Mouse (Mus musculus): Measurements from ENCODE around the gene Lpcat2. TPM values are rescaled to one million over a fixed set of nuclear protein-coding genes. Genes with fewer than 3 reads are reported as not detected.

Lpcat2 gene
- polyA plus RNA-seq (2014; fragmentation: Nextera tagmentation; extraction: Ambion mirVana) = 4.0 and 7.0 TPM in 2 replicates

- WGBS = 1% methylated on average over 50 of the region's 50 CpGs
- peaks cover 16% of the 10 kb centered on the region for H3K4me1 ChIP-seq (ENCODE audit: control insufficient read depth, insufficient read depth, low read length)
Measured at GRCm38 (mm10) chr8:92855171-92855894, at the start of gene Lpcat2. Gene Lpcat2 (plus strand): TSS chr8:92855339.

DNA sequence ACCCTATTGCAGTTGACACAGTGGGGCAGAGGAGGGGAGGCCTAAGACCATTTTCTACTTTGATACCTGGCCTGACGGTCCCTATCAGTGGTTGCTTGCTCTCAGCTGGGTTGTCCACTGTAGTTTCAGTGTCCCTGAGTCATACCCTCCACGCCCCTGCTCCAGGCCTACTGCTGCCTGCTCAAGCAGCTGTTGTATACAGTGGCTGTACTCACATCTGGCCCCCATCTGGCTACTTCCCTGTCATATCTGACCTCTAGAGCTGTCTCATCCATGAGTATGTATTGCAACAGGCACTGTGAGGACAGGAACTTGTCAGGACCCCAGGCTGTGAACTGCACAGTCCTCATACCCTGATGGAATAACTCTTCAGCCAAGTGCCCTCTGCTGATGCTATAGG lies 42.4 kb upstream of the Lpcat2 start:
- Histone ChIP-seq H3K36me3 (ENCODE audit: control insufficient read depth, insufficient read depth, low read length) (no peaks in the 10 kb centered on the region), H3K4me2 (replicated peaks; ENCODE audit: low read depth, low read length) (no peak overlapping the region), H3K27ac (ENCODE audit: low read depth, low read length) (no peak overlapping the region), H3K27me3 (ENCODE audit: control insufficient read depth, insufficient read depth, low read length) (no peaks in the 10 kb centered on the region), H3K4me1 (ENCODE audit: control insufficient read depth, insufficient read depth, low read length) (no peaks in the 10 kb centered on the region), H3K4me3 (ENCODE audit: low read length) (no peak overlapping the region), H3K9me3 (ENCODE audit: control insufficient read depth, low read length) (no peaks in the 10 kb centered on the region), H3K9ac (ENCODE audit: low read depth, low read length) (no peak overlapping the region)
- WGBS = 90% methylated on average over 2 of the region's 2 CpGs
- no peak for ATAC-seq (ENCODE audit: low FRiP score, low TSS enrichment)

More at GRCm38 (mm10) chr8:92855171-92855894, at the start of gene Lpcat2:
- Histone ChIP-seq H3K4me2 (replicated peaks; ENCODE audit: low read depth, low read length) (peak within 1 kb of the TSS; percentile 88), H3K27ac (ENCODE audit: low read depth, low read length) (no peak within 1 kb of the TSS), H3K4me3 (ENCODE audit: low read length) (peak within 1 kb of the TSS; percentile 63), H3K27me3 (ENCODE audit: control insufficient read depth, insufficient read depth, low read length) (no peaks in the 10 kb centered on the region), H3K36me3 (ENCODE audit: control insufficient read depth, insufficient read depth, low read length) (peaks cover 12% of the 10 kb centered on the region), H3K9me3 (ENCODE audit: control insufficient read depth, low read length) (no peaks in the 10 kb centered on the region), H3K9ac (ENCODE audit: low read depth, low read length) (peak within 1 kb of the TSS; percentile 61)
- ATAC-seq (ENCODE audit: low FRiP score, low TSS enrichment) = peak; percentile 71

DNA sequence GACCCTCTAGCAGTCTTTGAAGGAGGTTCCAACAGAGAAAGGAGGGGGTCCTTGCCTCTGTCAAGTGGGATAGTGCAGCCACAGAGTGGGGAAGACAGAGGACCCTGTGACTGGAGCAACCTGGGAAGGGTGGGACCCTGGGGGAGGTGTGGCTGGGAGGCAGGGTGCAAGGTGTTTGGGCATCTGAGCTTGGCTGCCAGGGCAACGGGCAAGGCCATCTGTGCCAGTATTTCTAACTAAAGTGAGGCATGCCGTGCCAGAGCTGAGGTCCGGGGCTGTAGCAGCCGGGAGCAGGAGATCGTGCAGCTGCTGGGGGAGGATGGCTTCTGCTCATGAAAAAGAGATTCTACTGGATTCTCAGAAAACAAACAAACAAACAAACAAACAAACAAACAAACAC lies 39.5 kb upstream of the Lpcat2 start:
- WGBS = 92% methylated on average over 5 of the region's 5 CpGs

DNA sequence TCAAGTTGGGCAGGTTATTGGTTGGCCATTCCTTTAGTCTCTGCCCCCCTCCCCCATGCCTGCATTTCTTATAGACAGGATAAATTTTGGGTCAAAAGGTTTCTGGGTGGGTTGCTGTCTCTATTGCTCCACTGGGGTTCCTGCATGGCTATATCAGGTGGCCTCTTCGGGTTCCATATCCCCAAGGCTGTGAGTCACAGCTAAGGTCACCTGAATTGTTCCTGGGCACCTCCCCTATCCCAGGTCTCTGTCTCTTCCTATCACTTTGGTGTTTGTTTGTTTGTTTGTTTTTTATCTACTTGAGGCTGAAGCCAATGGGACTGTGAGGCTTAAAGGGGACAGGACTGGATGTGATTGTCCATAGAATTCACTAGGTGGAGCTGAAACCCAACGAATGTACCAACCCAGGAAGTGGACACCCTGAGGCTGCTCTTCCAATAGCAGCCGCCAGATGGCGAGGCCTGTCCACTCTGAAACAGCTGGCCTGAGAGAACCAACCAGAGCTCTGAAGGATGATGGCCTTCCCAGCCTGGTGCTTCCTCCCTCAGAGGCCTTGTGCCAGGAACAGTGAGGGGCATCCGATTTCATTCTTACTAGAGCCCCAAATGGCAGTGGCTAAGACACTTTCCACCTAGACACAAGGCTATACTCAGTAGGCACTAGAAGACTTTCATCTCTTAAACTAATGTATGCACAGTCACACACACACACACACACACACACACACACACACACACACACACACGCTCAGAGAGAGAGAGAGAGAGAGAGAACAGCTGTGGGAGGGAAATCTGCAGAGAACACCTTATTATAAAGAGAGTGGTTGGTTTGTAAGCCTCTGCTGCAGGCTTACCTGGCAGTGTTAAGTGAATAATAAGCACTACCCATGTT lies 37.0 kb upstream of the Lpcat2 start:
- H3K4me1 ChIP-seq (ENCODE audit: control insufficient read depth, insufficient read depth, low read length) = 0 out of 2 replicates have a peak, but pooled peaks cover 4% of the 10 kb centered on the region
- no peak overlapping the region for H3K4me3 ChIP-seq (ENCODE audit: low read length)
- H3K27me3 ChIP-seq (ENCODE audit: control insufficient read depth, insufficient read depth, low read length) = no peaks in the 10 kb centered on the region
- H3K4me2 ChIP-seq (replicated peaks; ENCODE audit: low read depth, low read length) = no peak overlapping the region
- no peaks in the 10 kb centered on the region for H3K36me3 ChIP-seq (ENCODE audit: control insufficient read depth, insufficient read depth, low read length)
- no peak overlapping the region for H3K27ac ChIP-seq (ENCODE audit: low read depth, low read length)
- no peak overlapping the region for H3K9ac ChIP-seq (ENCODE audit: low read depth, low read length)
- H3K9me3 ChIP-seq (ENCODE audit: control insufficient read depth, low read length) = no peaks in the 10 kb centered on the region
- peak; percentile 89 for ATAC-seq (ENCODE audit: low FRiP score, low TSS enrichment)
- 21% methylated on average over 6 of the region's 6 CpGs for WGBS

More for the DNA sequence above, 39.5 kb upstream of the Lpcat2 start:
- H3K36me3 ChIP-seq (ENCODE audit: control insufficient read depth, insufficient read depth, low read length) = no peaks in the 10 kb centered on the region
- H3K9ac ChIP-seq (ENCODE audit: low read depth, low read length) = no peak overlapping the region
- H3K9me3 ChIP-seq (ENCODE audit: control insufficient read depth, low read length) = no peaks in the 10 kb centered on the region
- H3K4me3 ChIP-seq (ENCODE audit: low read length) = no peak overlapping the region
- ATAC-seq (ENCODE audit: low FRiP score, low TSS enrichment) = no peak
- no peaks in the 10 kb centered on the region for H3K4me1 ChIP-seq (ENCODE audit: control insufficient read depth, insufficient read depth, low read length)
- H3K27ac ChIP-seq (ENCODE audit: low read depth, low read length) = no peak overlapping the region
- no peaks in the 10 kb centered on the region for H3K27me3 ChIP-seq (ENCODE audit: control insufficient read depth, insufficient read depth, low read length)
- H3K4me2 ChIP-seq (replicated peaks; ENCODE audit: low read depth, low read length) = no peak overlapping the region

- H3K4me1 ChIP-seq (ENCODE audit: control insufficient read depth, insufficient read depth, low read length) = 0 out of 2 replicates have a peak, but pooled peaks cover 4% of the 10 kb centered on the region
- H3K4me2 ChIP-seq (replicated peaks; ENCODE audit: low read depth, low read length) = no peak overlapping the region
- H3K9me3 ChIP-seq (ENCODE audit: control insufficient read depth, low read length) = no peaks in the 10 kb centered on the region
- H3K27ac ChIP-seq (ENCODE audit: low read depth, low read length) = no peak overlapping the region
- H3K4me3 ChIP-seq (ENCODE audit: low read length) = no peak overlapping the region
- ATAC-seq (ENCODE audit: low FRiP score, low TSS enrichment) = no peak
- H3K9ac ChIP-seq (ENCODE audit: low read depth, low read length) = no peak overlapping the region
- H3K27me3 ChIP-seq (ENCODE audit: control insufficient read depth, insufficient read depth, low read length) = no peaks in the 10 kb centered on the region
- no peaks in the 10 kb centered on the region for H3K36me3 ChIP-seq (ENCODE audit: control insufficient read depth, insufficient read depth, low read length)
Measured at GRCm38 (mm10) chr8:92821151-92821550, 34.0 kb upstream of the Lpcat2 start.

GRCm38 (mm10) chr8:92822386-92822785 lies 32.8 kb upstream of the Lpcat2 start:
- Histone ChIP-seq H3K27me3 (ENCODE audit: control insufficient read depth, insufficient read depth, low read length) (no peaks in the 10 kb centered on the region), H3K4me2 (replicated peaks; ENCODE audit: low read depth, low read length) (no peak overlapping the region), H3K36me3 (ENCODE audit: control insufficient read depth, insufficient read depth, low read length) (no peaks in the 10 kb centered on the region), H3K9ac (ENCODE audit: low read depth, low read length) (no peak overlapping the region), H3K4me1 (ENCODE audit: control insufficient read depth, insufficient read depth, low read length) (0 out of 2 replicates have a peak, but pooled peaks cover 4% of the 10 kb centered on the region), H3K4me3 (ENCODE audit: low read length) (no peak overlapping the region), H3K27ac (ENCODE audit: low read depth, low read length) (no peak overlapping the region), H3K9me3 (ENCODE audit: control insufficient read depth, low read length) (no peaks in the 10 kb centered on the region)
- no peak for ATAC-seq (ENCODE audit: low FRiP score, low TSS enrichment)
- 52% methylated on average over 5 of the region's 5 CpGs for WGBS

DNA sequence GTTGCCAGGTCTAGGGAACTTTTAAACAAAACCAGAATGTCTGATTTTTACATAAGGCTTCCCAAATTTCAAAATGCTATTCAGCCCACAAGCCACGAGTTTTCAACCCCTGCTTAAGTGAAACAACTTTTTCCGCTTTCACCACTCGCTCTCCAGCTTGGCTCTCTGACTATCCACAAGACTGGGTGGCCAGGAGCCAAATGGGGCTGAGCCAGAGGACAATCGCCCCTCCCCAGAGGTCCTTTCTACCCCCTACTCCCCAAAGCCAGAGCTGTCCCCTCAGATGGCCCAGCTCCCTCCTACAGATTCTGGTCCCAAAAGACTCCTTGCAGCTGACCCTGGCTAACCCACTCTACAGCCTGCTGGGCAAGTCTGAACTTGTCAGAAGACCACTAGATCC lies 29.1 kb upstream of the Lpcat2 start:
- no peak overlapping the region for H3K27ac ChIP-seq (ENCODE audit: low read depth, low read length)
- no peaks in the 10 kb centered on the region for H3K36me3 ChIP-seq (ENCODE audit: control insufficient read depth, insufficient read depth, low read length)
- H3K9me3 ChIP-seq (ENCODE audit: control insufficient read depth, low read length) = no peaks in the 10 kb centered on the region
- H3K4me3 ChIP-seq (ENCODE audit: low read length) = no peak overlapping the region
- H3K27me3 ChIP-seq (ENCODE audit: control insufficient read depth, insufficient read depth, low read length) = no peaks in the 10 kb centered on the region
- H3K9ac ChIP-seq (ENCODE audit: low read depth, low read length) = no peak overlapping the region
- no peak overlapping the region for H3K4me2 ChIP-seq (replicated peaks; ENCODE audit: low read depth, low read length)
- 0 out of 2 replicates have a peak, but pooled peaks cover 4% of the 10 kb centered on the region for H3K4me1 ChIP-seq (ENCODE audit: control insufficient read depth, insufficient read depth, low read length)
- ATAC-seq (ENCODE audit: low FRiP score, low TSS enrichment) = no peak
- WGBS = 64% methylated on average over 4 of the region's 4 CpGs

- H3K27me3 ChIP-seq (ENCODE audit: control insufficient read depth, insufficient read depth, low read length) = no peaks in the 10 kb centered on the region
- H3K36me3 ChIP-seq (ENCODE audit: control insufficient read depth, insufficient read depth, low read length) = peaks cover 9% of the 10 kb centered on the region
- H3K9me3 ChIP-seq (ENCODE audit: control insufficient read depth, low read length) = no peaks in the 10 kb centered on the region
- H3K9ac ChIP-seq (ENCODE audit: low read depth, low read length) = peak within 1 kb of the TSS; percentile 69
- no peaks in the 10 kb centered on the region for H3K4me1 ChIP-seq (ENCODE audit: control insufficient read depth, insufficient read depth, low read length)
- WGBS = under 1% methylated on average over 37 of the region's 37 CpGs
- peak; percentile 89 for ATAC-seq (ENCODE audit: low FRiP score, low TSS enrichment)
- peak within 1 kb of the TSS; percentile 52 for H3K4me3 ChIP-seq (ENCODE audit: low read length)
- H3K4me2 ChIP-seq (replicated peaks; ENCODE audit: low read depth, low read length) = peak within 1 kb of the TSS; percentile 75
- H3K27ac ChIP-seq (ENCODE audit: low read depth, low read length) = peak within 1 kb of the TSS; percentile 86
Measured at GRCm38 (mm10) chr8:92827243-92828034, 27.7 kb upstream of the Lpcat2 start, which contains the start of gene Mmp2. Gene Mmp2 (plus strand): TSS chr8:92827291.
